Mouse (Mus musculus) kidney, postnatal 36 days (tissue): Measurements from ENCODE around the gene Asdurf.
"Not testable (repeated sequence)": the region's sequence is repeated elsewhere in the genome, so short reads cannot be mapped to it uniquely, and the experiment has no call there.

Source experiments
- DNase-seq, 2 experiments: peaks; one replicate each; pipeline ENCODE4 v3.0.0; 2021 to 2022; ENCODE audit warnings: mixed read lengths in 2 of 2

The Asdurf gene

DNA sequence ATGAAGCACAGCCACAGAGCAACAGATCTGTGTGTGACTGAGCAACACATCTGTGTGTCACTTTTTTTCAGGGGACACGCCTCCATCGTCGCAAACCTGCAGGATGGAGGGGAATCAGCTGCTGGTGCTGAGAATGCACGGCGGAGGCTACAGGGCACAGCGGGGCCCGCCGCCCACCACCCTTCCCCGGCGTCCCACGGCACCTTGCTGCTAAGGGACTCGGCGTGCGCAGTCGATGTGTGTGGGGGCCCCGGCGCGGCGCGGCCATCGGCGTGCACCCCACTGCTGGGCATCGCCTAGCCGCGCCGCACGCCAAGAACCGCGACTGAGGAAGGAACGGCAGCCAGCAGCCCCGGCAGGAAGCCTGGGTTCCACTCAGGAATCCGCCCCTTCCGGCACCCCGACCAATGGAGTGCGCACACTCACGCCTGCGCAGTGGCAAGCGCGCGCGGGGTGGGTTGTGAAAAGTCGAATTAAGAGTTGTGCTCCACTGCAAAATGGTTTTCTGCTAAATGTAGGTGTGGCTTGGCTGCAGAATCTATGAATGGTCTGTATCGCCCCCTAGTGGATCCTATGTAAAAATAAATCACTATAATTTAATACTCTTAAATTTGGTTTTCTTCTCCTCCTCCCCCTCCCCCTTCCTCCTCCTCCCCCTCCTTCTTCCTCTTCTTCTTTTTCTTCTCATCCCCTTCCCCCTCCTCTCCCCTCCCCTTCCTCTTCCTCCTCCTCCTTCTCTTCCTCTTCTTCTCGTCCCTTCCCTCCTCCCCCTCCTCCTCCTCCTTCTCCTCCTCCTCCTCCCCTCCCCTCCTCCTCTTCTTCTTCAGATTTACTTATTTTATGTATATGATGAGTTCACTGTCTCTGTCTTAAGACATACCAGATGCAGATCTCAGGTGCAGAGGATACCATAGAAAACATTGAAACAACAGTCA is at the start of gene Asdurf, which contains the start of the genes Gm28551 and Asnsd1:
Asdurf (minus strand) TSS at position 293 of the 935 bp plus-strand sequence.
Gm28551 (minus strand) TSS at position 341 of the 935 bp plus-strand sequence.
Asnsd1 (minus strand) TSS at position 426 of the 935 bp plus-strand sequence.
- DNase-seq, result peak; percentile 97

DNA sequence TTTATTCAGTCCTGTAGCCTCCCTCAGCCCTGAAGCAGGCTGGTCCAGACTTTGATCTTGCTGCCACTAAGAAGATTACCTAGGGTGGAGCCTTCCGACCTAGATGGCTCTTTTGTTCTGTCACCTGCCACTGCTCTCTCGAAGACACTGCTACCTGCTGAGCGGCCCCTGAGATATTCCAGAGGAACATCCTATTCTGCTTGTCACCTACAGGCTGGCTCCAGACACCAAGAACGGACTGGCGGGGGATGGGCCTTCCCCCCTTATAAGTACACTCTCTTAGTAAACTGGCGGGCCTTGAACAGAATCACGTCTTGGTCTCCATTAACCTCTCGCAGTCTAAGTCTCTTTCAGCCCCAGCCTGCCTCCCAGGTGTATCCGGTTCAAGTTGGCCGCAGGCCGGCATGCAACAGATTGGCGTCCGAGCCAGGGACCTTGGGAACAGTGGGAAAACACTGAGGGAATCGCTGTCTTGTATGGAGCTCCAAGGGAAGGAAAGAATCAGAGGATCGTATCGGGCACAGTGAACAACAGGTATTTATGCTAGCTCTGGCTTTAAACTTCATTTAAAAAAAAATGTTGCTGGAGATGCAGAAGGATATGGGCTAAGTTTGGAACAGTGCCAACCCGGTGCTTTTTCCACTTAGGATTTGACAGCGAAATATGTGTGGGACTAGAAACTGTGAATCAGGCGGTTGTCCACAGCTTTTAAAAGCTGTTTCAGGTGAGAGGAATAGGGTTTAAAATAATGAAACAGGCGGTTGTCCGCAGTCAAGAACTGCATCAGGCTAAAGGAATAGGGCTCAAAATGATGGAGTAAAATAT is 41.7 kb upstream of the Asdurf start:
- peak in 1 of 2 experiments; percentile 10 for DNase-seq

DNA sequence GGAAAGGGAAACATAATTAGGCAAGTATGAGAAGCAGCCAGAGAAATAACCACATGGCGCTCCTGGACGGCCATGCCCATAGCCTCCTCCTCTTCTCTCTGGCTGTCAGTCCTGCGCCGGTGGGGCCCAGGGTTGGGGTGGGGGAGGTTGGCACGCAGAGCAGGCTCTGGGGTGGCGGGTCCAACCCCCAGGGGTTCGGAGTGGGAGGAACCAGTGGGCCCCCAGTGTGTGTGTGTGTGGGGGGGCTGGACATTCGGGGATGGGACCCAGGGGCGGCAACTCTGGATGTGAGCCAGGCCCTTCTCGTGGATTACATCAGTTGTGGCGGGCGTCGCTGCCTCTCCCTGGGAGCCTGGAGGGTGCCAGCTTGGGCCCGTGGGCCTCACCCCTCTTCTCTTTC is 36.3 kb upstream of the Asdurf start:
- no peak for DNase-seq

DNA sequence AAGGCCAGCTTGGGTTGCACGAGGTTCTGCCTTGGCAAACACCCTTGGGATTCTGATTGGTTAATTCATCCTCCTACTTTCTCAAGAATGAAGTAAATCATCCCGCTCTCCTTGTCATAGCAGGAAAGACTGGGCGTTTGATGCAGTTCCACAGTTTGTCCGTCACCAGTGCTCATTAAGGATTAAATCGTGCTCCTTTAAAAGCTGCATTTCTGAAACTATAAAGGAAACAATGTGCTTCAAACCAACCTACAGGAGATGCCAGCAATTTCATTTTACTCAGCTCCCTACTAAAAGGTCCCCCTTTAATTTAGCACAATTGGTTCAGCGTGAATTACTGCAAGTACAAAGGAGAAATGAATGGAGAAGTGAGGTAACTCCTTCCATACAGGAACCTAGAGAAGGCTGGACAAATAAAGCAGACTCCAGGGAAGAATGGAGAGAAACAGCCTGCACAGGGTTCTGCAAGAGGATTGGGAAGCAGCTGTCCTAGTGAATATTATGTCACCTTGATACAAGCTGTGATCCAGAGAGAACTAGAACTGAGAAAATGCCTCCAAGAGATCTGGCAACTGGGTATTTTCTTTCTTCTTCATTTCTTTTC is 31.8 kb upstream of the Asdurf start:
- DNase-seq, result no peak

DNA sequence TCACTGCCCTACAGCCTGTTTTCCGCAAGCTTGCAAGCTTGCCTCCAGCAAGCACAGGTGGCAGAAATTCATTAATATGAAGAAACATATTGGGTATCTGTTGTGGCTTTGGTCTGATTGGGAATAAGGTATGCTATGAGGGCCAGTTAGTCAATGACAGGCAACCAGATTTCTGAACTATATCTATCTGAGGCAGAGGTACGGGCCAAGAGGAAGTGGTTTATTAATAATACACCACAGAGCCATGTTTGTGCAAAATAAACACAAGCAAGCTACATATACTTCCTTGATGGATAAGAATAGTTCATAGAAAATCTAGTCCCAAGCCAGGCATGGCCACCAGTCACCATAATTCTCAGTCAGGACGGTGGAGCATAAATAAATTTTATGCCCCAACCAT is 25.3 kb upstream of the Asdurf start:
- no peak for DNase-seq

DNA sequence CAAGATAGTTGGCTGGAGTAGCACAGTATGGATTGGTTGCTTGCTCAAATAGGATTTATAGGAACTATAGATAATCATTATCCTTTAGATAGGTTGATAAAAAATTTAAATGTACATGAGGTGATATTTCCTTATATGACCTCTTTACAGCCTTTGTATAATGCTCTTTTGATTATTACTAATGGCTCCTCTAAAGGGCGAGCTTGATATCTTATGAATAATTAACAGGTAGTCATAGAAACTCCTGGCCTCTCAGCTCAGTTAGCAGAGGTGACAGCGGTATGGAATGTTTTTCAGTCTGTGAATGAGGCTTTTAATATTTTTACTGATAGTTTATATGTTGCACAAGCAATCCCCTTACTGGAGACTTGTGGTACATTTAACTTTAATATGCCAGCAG is 23.5 kb upstream of the Asdurf start:
- not testable (repeated sequence) for DNase-seq

DNA sequence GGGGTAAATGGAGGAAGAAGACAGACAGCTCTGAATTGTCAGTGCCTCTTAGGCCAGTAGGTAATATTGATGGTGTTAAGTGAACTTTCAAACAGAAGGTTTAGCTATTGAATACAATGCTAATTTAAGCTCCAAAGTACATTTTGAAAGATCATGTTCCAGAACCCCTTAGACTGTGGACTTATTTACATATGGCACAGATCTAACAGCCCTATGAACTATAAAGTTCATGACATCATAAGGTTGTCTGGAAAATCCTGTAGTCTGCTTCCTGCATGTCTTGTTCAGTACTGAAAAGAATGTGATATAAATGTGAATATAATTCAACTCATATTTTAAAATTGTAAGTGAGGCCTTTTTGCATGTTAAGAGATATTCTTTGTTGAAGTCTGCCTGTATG is 6.6 kb upstream of the Asdurf start:
- no peak for DNase-seq

DNA sequence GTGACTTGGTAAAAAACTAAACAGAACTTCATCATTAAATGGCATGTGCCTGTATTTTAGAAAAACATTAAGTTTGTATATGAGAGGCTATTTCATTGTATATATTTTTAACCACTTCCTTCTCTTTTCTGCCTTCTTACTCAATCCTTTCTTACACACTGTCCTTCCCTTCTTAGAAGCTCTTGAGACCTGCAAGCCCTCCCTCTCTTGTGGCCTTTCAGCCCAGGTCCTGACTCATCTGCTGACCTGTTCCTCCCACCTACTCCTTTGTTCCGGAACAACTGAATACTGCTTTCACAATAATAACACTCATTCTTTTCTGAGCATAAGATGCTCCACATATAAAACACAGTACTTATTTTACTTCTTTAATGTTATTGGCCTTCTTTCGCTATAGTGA is 11.3 kb downstream of the Asdurf start:
- DNase-seq, result no peak

DNA sequence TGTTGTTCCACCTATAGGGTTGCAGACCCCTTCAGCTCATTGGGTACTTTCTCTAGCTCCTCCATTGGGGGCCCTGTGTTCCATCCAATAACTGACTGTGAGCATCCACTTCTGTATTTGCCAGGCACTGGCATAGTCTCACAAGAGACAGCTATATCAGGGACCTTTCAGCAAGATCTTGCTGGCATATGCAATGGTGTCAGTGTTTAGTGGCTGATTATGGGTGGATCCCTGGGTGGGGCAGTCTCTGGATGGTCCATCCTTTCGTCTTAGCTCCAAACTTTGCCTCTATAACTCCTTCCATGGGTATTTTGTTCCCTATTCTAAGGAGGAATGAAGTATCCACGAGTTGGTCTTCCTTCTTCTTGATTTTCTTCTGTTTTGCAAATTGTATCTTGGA is 15.0 kb downstream of the Asdurf start:
- not testable (repeated sequence) for DNase-seq

DNA sequence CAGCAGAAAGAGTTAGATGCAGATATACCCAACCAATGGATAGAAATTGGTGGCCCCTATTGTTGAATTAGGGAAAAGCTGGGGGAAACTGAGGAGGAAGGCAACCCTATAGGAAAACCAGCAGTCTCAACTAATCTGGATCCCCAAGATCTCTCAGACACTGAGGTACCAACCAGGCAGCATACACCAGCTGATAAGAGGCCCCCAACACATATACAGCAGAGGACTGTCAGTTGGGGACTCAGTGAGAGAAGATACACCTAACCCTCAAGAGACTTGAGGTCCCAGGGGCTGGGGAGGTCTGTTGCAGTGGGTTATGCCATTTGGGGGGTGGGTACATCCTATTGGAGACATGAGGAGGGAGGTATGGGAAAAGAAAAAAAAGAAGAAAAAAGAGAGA is 17.0 kb downstream of the Asdurf start:
- no peak for DNase-seq

DNA sequence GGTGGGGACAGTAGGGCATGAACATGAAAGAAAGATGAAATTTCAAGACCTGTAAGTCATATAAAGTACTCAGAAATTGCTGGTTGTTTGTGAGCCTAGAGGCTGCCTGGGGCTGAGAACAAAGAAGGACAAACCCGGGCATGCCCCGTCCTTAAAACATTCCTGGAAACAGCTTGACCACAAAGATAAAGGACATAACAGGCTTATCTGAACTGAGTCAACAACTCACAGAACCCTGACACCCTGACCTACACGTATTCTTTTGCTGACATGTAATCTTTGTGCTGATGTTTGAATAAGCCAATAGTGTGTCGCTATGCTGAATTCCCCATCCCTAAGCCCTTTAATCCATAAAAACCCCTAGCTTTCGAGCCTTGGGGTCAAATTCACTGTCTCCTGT is 18.9 kb downstream of the Asdurf start:
- not testable (repeated sequence) for DNase-seq

DNA sequence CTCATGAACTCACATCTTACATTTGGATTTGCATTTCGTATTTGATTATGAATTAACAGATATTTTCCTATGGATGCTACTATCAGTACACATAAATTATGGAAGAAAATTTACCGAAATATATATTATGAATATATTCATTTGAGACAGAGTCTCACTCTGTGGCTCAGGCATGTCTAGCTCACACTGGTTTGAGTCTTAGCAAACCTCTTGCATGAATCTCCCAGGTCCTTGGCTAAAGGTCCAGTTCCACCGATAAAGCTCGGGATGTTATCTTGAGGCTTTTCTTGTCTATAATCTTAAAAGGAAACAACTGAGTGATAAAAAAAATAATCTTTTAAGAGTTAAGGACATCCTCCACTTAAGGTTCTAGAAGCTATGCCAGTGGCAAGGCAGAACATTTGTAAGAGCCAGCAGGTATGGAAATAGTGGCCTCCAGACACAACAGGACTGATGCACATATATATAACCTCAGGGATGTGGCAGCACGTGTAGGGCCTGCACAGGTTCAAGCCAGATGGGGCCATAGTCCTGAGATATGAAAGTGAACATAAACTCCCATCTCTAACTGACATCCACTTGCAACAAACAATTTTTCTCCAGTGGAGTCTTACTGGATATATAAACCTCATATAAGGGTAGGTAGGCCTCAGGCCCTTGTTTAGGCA is 27.5 kb downstream of the Asdurf start:
- no peak for DNase-seq

DNA sequence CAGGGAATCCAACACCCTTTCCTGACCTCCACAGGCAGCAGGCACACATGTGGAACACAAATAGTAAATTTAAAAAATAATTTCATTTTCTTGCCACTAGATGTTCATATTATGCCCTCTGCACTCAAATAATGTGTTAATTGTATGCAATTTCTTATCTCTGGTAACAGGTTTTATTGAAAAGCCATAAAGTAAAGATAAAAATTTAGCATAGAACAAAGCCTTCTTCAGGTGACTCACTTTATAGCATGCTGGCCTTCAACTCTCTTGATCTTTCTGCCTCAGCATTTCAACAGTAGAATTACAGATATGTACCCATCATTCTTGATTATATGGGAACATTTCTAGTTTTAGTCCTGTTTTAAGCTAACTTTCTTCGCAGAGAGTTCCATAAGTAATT is 28.1 kb downstream of the Asdurf start:
- DNase-seq, result no peak

DNA sequence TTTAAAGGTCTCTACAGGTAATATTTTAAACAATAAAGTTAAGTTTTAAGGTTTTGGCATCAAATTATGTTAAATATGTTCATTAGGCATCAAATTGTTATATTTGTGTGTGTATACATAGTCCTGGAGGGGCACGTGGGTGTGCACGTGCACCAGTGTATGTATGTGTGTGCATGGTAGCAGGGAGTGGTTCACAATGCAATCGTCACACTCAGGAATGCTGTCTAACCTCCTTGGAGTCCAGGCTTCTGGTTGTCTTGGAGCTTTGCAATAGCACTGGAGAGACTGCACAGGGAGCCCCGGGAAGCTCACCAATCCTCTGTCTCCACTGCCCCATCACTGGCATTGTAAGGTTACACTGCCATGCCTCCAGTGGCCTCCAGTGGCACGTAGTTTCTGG is 29.2 kb downstream of the Asdurf start:
- no peak for DNase-seq

DNA sequence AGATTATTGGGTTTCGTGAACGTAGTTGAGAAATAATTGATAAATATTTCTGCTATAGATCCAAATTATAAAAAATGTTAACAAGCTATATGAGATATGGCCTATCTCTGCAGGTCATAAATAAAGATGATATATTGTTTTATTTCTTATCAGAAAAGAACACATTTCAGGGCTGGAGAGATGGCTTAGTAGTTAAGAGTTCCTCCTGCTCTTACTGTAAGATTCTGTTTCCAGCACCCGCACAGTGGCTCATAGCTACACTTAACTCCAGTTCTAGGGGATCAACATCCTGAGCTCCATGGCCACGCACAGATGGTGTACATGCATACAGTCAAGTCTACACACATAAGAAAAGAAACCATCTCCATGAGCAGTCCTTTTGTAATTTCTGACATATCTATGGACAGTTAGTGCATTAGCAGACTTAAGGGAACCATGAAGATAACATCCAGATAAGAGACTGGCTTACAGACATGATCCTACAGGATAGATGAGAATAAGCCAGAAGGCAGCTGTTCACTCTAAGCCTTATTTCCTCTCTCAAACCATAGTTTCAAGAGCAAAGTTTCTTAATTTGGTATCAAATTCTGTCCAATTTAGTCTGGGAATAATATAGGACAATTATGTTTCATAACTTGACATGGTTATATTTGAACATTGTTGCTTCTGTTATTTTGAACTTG is 30.6 kb downstream of the Asdurf start:
- DNase-seq, result no peak

DNA sequence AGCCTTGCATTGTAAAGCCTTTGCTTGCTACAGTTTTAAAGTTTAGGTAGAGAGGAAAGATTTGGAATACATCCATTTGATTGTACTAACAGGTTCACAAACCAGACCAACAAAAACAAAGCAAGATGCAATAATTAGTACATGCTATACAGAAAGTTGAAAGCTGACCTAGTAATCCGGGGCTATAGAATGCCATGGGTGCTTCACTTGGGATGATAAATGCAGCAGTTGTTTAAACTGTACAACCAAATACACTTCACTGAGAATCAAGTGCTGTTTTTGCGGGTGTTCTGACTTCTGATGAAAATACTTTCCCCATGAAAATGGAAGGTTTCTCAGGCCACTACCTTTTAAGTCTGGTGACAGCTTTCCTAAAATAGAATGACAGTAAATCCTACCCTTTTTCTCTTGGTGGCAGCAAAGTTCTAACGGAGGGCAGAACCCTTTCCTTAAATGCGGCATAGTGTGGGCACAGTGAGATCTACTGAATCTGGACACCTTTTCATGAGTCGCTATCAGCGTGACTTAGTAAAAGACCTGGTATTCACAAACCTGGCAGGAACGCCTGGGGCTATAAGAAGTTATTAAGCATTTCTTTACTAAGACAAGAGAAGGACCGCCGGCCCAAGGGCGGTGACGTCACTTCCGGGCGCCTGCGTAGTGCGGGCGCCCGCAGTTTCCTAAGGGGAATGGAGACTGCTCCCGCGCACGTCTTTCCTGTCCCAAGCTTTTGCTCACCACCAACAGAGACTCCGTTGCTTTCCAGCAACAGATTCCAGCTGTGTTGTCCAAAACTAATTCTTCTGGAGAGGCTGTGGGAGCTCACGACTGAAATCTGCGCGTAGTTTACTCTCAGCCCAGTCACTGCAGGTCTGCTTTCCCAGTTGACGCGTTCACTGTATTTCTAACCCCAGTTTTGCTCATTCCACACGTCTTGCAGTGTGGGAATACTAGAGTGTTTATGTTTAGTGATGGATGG is 39.1 kb downstream of the Asdurf start, which contains the start of gene Osgepl1:
Osgepl1 (plus strand) TSS at position 636 of the 979 bp plus-strand sequence.
- DNase-seq, result peak; percentile 84 to 94

DNA sequence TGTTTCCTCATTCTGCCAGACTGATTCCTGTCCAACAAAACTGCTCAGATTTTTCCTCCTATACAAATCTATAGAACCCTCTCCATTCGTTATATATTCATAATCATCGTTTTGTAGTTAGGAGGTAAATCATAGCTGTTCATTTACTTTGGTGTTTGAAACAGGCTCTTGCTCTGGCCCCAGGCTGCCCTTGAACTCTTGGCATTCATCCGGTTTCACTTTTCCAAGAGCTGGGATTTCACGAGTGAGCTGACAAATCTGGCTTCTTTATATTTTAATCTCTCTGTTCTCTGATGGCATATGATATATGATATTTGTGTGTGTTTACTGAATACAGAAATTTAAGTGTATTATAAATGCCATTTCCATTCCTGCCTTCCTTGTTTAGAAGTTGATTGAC is 51.9 kb downstream of the Asdurf start:
- no peak for DNase-seq
